Mouse (Mus musculus) kidney, postnatal 14 days (tissue): ENCODE measurements around the gene Gm11985.
A peak's percentile ranks its signal among the peaks of the same experiment; 100 is the strongest.

Experiments used
- DNase-seq: peaks from one replicate; pipeline ENCODE4 v3.0.0; 2022; ENCODE audit warnings: mixed read lengths

The Gm11985 gene

DNA sequence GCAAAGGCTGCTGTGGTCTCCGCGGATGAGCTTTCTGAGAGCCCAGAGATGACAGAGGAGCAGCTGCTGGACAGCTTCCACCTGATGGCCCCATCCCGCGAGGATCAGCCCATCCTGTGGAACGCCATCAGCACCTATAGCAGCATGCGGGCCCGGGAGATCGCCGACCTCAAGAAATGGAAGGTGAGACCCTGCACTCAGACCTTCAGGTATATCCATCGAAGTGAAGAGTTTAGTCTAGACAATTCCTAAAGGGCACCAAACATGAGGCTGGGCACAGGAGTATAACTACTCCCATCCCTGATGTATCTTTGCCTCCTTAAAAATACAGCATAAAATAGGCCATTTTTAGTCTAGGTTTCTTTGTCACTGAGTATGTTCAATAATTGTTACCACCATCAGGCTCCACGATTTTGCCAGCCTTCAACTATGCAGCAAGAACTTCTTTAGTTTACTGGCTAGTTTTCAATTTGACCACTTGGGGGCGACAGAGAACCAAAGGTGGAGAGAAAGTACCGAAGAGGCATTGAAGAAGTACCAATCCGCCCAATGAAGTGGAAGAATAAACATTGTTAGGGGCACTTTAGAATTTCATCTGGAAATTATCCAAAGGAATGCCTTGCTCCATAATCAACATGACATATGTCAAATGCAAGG, 11.5 kb upstream of the Gm11985 start:
- peak; percentile 70 for DNase-seq

- DNase-seq = no peak
Measured at GRCm38 (mm10) chr11:7198481-7199256, 10.3 kb upstream of the Gm11985 start.

DNA sequence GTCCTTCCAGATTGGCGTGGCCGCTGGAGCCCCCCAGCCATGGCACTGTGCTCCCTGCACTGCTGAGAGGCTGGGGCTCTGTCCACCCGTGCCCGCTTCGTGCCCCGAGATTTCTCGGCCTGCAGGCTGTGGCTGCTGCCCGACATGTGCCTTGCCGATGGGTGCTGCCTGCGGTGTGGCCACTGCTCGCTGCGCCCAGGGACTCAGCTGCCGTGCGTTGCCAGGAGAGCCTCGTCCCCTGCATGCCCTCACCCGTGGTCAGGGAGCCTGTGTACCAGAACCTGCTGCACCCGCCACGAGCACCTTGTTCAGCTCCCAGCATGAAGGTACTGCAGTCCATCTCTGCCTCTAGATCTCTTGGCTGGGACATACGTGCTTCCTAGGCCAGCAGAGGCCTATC, 9.6 kb upstream of the Gm11985 start:
- DNase-seq = peak; percentile 28

- DNase-seq = peak; percentile 86
Measured at GRCm38 (mm10) chr11:7197491-7197941, 9.1 kb upstream of the Gm11985 start, which contains the start of gene Igfbp1. Gene Igfbp1 (plus strand): TSS chr11:7197782.

- no peak for DNase-seq
Measured at GRCm38 (mm10) chr11:7195312-7195685, 6.9 kb upstream of the Gm11985 start.

DNA sequence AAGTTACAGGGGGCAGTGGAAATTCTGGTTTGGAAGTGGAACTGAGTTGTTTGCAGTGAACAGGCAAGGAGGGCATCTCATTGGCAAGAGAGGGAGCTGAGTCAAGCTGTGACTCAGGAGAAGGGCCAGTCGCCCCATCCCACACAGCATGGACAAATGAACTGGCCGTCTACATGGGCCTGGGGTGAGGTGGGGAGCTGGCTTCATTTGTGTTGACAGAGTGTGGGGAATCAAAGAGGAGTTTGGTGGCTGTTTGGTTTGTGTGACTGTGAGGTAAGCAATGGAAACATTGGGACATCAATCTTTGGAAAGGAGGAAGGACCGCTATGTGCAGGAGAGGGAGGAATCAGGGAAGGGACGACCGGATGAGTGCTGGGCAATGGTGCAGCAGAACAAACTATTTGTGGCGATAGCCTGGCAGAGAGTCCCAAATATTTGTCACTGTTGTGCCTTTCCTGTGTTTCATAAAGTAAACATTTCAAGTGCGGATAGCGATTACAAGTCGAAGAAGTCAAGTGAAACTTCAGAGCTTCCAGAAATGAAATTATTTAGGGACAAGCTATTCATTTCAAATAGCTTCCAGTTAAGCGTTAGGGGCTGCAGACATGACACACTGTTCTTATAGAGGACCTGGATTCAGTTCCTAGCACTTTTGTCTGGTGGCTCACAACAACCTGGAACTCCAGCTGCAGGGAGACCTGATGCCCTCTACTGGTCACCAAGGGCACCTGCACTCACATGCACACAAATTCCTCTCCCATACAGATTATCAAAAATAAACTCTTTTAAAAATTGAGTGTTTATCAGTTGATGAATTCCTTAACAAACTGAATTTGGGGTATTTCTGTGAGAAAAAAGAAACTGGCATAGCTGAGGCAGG, 6.3 kb upstream of the Gm11985 start:
- DNase-seq = no peak

DNA sequence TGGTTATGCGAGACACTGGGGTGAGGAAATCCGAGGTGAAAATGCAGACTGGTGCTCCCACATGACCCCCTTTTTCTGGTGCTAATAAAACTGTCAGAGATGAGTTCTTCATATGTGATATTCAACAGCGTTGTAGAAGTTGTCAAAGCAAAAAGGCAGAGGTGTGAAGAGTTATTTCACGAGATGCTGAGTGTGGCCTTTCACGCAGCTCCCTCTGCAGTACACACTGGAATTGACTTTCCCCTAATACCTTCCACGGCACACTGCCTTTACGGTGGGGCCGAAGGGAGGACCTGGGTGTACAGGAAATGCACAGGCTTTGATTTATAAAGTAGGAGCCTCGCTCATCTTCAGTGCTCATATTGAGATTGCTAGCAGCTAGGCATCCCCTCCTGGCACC, 4.8 kb upstream of the Gm11985 start:
- no peak for DNase-seq

DNA sequence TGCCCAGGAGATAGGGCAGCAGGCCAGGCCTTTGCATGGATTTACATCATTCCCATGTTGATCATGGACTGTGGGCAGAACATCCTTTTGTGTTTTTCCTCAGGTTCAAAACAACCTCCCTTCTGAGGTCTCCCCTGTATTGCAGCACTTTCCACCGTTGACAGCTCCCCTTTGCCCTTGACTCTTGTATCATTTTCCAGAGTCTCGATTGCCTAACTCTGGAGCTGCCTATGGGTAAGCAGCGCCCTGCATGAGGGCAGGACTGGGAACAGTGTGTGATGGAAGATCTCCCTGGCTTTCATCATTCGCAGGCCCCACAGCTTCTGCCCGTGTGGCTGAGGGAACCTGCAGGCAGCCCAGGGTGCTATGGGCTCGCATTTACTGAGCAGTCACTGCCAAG, 4.3 kb upstream of the Gm11985 start:
- DNase-seq = no peak

DNA sequence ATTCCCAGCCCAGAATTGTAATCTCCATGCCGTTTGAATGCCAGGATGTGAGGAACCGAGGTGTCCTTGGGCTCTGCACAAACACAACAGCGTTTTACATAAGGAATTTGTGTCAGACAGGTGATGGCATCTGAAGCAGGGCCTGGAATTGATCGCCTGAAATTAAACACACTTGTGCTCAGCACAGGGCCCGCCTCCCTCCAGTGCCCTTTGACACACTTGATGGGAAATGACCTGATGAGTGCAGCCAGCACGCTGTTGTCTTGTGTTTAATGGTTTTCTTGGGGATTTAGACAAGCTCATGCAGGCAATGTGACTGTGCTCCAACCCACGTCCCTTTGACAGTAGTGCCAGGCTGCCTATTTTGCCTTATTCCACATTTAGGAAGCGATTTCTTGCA, 897 bp downstream of the Gm11985 start:
- no peak for DNase-seq

DNA sequence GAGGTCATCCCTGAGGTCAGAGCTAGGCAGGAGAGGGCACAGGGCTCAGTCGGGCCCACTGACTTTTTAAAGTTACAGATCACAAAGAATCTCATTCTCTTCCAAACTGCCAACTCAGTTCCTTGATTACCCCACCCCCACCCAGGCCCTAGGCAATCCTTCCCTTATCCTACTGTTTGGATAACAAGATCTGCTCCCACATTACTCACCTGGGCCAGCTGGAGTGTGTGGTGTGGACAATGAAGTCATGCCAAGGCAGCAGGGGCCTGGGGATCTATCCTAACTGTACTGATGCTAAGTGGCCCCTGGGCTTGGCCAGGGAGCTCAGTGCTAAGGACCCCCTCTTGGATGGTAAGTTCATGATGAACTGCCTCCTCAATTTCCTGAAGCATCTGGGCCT, 3.9 kb downstream of the Gm11985 start:
- no peak for DNase-seq

DNA sequence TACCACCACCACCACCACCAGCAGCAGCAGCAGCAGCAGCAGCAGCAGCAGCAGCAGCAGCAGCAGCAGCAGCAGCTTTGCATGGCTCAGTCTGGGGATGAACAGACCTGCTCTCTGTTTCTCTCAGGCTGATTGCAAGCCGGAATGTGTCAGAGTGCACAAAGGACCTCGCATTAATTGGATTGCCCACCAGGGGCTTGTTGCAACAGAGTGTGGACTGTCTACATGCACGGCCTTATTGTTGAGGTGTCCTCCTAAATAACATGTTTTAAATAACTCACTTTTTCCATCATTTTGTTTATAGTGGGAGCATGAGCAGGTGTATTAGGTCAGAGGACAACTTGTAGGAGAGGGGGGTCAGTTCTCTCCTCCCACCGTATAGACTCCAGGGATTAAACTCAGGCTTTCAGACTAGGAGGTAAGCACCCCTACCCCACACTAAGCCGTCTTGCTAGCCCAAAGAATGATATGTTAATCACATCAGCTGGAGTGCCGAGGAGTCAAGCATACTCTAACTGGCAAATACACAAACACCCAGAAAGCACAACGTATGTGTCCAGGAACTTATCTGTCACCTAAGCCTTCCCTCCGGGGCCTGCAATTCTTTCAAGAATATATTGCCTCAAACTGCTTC, 5.8 kb downstream of the Gm11985 start:
- DNase-seq = no peak

GRCm38 (mm10) chr11:7179276-7179675, 9.1 kb downstream of the Gm11985 start:
- no peak for DNase-seq

GRCm38 (mm10) chr11:7178724-7179123, 9.6 kb downstream of the Gm11985 start:
- DNase-seq = no peak

DNA sequence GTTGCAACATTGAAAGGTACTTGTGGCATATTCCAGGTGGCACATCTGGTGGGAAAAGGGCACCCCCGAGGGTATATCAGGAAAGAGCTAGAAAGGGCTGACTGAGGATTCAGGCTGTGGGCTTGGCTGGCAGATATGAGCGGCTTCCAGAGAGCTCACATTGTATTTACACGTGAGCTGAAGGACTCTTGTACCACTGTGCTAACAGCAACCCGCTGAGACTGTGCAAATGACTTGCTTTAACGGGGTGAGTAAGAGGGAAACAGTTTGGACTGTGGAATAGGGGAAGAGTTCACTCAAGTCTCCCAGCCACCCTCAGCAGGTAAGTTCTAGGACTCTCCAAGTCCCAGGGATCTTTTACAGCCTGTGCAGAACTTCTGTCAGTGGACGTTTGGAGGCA, 14.7 kb downstream of the Gm11985 start:
- DNase-seq = peak; percentile 35

DNA sequence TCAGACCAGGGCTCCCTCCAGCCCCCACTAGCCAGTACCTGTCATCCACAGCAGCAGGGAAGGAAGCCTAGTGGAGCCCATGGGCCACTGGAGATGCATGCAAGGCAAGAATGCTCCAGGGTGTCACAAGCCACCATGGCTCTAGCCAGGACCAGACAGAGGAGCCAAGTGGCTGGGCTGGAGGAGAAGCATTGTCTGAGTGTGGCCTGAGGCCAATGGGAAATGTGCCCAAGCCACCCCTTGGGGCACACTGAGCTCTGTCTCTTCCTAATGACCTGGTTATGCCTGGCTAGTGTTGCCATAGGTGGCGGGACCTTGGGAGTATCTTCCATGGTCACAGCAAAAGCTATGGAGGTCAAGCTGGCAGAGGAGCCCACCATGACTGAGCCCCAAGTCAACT, 18.7 kb downstream of the Gm11985 start:
- no peak for DNase-seq

DNA sequence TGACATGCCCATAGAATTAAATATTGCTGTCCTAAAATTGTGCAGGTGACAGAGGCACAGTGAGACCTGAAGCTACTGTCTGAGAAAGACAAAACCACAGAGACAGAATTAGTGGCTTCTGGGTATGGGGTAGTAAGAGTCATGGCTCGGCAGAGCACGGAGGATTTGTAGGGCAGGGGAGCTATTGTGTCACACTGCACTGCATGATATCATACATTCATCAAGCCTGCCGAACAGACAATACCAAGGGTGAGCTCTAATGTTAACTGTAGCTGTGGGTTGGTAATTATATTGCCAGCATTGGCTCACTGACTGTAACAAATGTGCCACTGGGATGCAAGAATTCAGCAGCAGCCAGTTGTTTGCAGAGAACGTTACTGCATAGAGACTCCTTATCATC, 24.0 kb downstream of the Gm11985 start:
- no peak for DNase-seq

GRCm38 (mm10) chr11:7161502-7162174, 26.7 kb downstream of the Gm11985 start:
- DNase-seq = peak; percentile 51

GRCm38 (mm10) chr11:7160637-7161101, 27.7 kb downstream of the Gm11985 start:
- peak; percentile 32 for DNase-seq

GRCm38 (mm10) chr11:7160146-7160545, 28.2 kb downstream of the Gm11985 start:
- DNase-seq = no peak

- DNase-seq = no peak
Measured at GRCm38 (mm10) chr11:7158196-7158595, 30.2 kb downstream of the Gm11985 start.

DNA sequence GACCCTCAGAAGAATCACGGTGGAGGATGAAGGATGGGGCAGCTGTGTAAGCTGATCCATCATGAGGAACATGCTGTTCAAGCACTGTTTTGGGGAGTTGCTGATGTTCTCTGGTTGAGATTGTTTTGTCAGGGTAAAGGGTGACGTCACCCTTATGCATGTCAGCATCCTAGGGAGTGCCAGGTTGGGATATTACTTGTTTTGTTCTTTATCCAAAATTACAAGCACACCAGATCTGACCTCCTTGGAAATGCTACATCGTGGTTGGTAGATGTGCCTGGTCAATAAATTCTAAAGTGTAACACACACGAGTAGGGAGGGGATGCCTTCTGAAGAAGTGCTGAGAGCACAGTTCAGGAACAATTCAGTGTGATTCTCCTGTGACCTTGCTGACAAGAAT, 31.9 kb downstream of the Gm11985 start:
- no peak for DNase-seq

- DNase-seq = peak; percentile 59
Measured at GRCm38 (mm10) chr11:7153081-7153480, 35.3 kb downstream of the Gm11985 start.
